Mouse (Mus musculus) ovary, adult 18-20 months (tissue): ENCODE results near the gene Zbtb8b.
A peak's percentile ranks its signal among the peaks of the same experiment; 100 is the strongest.
"Not testable (repeated sequence)": the region's sequence is repeated elsewhere in the genome, so short reads cannot be mapped to it uniquely, and the experiment has no call there.

Source experiments
- DNase-seq: peaks from one replicate; pipeline ENCODE4 v3.0.0; 2022; ENCODE audit warnings: low spot score, mixed read lengths

Gene Zbtb8b

DNA sequence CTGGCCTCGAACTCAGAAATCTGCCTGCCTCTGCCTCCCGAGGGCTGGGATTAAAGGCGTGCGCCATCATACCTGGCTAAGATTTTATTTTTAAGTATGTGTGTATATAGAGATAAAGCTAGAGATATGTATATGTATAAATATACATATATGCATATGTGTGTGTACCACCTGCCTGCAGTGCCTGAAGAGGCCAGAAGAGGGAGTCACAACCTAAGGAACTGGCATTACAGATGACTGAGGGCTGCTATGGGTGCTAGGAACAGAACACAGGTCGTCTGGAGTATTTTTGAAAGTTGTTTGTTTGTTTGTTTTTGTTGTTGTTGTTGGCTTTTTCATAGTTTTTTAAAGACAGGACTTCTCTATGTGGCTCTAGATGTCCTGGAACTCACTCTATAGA, 24.8 kb downstream of the Zbtb8b start:
- no peak for DNase-seq

DNA sequence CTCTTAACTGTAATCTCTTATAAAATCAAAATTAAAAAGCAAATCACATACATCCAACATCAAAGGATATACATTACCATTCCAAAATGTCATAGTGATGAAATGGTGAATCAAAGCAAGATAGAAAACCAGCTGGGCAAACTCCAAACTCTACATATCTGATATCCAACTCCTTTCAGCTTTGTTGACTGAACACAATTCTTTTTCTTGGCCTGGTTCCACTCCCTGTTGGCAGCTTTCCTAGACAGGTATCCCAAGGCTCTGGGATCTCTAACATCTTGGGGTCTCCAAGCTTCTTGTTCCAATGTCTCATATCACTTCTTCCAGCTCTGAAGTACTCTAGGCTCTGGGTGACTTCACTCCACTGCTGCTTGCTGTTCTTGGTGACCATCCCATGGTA, 29.7 kb downstream of the Zbtb8b start:
- DNase-seq = no peak

DNA sequence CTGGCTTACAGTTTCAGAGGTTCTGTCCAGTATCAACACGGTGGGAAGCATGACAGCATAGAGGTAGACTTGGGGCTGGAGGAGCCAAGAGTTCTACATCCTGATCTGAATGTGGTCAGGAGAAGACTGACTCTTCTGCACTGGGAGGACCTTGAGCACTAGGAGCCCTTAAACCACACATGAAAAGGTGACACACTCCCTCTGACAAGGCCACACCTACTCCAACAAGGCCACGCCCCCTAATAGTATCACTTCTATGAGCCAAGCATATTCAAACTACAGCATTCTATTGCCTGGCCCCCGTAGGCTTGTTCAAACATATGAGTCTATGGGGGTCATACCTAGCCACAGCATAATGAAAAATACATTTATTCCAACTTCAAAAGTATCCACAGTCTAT, 30.1 kb downstream of the Zbtb8b start:
- DNase-seq = not testable (repeated sequence)

DNA sequence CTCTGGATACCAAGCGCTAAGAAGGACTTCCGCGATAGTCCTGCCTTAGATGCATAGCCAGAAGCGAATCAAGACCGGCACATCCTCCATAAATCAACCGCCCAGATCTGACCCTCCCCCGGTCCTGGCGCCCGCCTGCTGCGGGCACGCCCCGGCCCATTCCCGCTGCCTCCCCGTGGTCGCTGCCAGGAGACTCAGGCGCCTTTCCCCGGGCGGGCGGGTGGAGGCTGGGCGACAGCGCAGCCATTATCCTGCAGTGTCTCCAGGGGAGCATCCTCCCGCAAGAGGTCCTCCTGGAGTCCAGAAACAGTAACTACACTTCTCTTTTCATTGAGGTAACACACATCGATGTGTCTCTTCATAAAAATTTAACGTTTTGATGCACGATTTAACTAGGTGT, 34.2 kb downstream of the Zbtb8b start:
- DNase-seq = peak; percentile 61

DNA sequence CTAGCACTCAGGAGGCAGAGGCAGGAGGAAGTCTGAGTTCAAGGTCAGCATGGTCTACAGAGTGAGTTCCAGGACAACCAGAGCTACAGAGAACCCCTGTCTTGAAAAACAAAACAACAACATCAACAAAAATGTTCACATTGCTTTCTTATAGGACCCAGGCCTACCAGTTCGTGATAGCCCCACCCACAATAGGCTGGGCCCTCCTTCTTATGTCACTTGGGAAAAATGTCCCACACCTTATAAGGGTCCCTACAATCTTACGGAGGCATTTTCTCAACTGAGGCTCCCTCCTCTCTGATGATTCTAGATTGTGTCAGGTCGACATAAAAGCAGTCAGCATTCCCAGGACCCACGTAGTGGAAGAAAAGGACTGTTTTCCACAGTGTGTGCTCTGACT, 40.8 kb downstream of the Zbtb8b start:
- DNase-seq = no peak

DNA sequence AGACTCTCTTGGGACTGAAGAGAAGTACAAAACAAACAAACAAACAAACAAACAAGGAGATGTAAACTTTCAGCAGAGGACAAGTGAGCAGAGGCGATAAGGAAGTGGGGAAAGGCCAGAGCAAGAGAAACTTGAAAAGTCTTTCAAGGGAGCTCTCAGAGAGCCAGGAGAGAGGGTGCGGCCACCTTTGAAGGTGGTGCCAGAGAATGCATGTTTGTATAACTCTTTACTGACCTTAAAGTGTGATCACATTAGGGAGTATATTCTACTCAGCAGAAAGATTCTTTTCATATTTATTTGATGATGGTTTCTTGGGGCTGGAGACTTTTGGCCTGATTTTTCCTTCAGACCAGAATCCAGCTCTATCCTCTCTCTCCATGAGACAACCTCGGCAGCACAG, 43.7 kb downstream of the Zbtb8b start:
- no peak for DNase-seq

DNA sequence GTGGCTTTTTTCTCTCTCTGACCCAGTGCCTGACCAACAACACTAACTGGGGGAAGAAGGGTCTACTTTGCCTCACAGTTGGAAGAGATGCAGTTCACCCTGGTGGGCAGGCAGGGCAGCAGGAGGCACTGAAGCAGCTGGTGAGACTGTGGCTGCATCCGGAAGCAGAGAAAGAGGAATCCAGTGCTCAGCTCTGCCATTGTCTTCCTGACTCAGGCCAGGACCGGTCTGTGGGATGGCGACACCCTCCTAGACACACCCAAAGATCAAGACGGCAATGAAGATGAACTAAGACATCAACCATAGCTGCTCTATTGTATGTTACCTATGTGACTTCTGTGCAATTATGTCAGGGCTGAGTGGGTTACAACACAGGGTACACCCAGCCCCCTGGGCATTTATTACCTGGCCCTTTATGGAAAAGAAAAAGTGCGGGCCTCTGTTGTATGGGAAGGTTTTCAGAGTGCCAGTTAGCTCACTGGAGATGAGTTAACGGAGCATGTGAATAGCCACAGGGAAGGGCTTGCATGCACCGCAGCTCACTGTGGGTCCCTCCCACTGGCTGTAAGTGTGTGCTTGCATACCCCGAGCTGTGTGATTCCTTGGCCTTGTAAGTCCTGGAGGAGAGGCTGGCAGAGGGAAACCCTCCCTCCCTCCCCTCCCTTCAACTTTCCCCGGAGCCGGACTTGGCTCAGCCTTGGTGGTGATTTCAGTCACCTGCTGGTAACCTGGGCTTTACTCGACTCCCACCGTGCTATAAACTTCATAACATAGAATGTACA, 46.4 kb downstream of the Zbtb8b start:
- no peak for DNase-seq

DNA sequence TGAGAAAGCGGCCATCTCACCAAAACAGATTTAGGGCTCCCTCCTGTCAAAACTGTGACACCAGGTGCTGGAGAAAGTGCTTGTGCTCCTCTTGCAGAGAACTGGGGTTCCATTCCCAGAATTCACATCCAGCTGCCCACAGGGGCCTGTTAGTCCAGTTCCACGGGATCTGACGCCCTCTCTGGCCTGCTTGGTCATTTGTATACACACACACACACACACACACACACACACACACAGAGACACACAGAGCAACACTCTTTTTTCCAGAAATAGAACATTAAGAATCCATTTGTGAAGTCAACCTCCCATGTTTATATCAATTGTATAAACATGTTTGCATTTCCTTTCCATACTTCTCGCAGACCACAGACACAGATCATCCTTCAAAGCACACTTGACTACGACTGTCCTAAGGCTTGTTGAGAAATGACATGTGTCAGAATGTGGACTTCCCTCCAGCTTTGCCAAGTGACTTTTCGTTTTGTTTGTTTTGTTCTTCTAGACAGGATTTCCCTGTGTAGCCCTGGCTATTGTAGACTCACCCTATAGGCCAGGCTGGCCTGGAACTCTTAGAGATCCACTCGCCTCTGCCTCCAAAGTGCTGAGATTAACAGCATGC, 49.6 kb downstream of the Zbtb8b start:
- DNase-seq = no peak

DNA sequence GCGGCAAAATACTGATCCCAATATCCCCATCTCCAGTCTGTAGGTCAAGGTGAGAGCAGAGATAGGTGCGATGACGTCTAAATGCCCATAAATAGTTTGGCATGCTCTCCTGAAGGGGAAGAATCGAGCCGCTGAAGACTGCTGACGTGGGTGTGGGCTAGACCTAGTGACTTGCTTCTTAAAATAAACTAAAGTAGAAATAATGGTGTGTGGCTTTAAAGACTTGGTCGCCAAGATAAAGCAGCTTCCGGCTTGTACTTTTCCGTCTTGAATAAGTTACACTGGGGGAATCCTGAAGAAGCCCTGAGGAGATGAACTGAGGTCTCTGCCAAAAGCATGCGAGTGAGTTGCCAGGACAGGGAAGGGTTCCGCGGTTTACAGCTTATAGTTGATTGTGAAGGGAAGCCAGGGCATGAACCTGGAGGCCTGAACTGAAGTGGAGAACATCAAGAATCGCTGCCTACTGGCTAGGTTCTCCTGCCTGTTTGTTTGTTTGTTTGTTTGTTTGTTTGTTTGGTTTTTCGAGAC, 50.4 kb downstream of the Zbtb8b start:
- no peak for DNase-seq

DNA sequence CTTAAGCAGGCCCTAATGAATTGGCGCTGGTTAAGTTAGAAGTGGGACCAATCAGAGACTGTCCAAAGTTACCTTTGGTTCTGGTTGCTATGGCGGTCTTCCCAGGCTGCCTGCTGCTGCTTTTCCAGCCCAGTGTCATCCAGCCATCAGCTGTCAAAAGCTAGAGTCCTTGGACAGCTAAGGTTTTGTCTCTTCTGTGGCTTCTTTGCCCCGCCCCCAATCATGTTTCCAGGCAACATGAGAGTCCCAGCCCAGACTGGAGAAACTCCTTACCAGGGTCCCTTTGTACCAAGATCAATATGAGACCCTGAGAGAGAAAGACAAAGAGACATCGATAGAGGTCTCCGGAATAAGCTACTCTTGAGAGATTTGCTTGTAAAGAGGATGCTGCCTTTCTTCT, 52.2 kb downstream of the Zbtb8b start:
- DNase-seq = no peak

DNA sequence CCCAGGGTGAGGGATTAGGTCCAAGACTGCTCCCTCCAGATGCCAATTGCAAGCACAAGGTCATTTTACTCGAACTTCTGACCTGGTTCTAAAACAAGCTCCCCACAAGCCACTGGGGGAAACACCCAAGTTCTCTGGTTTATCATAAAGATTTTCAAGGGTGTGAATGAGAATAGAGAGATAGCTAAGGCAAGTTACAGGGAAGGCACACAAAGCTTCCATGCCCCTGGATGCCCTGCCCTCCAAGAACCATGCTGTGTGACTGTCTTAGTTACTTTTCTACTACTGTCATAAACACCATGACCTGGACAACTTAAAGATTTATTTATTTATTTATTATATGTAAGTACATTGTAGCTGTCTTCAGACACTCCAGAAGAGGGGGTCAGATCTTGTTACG, 53.7 kb downstream of the Zbtb8b start:
- no peak for DNase-seq

DNA sequence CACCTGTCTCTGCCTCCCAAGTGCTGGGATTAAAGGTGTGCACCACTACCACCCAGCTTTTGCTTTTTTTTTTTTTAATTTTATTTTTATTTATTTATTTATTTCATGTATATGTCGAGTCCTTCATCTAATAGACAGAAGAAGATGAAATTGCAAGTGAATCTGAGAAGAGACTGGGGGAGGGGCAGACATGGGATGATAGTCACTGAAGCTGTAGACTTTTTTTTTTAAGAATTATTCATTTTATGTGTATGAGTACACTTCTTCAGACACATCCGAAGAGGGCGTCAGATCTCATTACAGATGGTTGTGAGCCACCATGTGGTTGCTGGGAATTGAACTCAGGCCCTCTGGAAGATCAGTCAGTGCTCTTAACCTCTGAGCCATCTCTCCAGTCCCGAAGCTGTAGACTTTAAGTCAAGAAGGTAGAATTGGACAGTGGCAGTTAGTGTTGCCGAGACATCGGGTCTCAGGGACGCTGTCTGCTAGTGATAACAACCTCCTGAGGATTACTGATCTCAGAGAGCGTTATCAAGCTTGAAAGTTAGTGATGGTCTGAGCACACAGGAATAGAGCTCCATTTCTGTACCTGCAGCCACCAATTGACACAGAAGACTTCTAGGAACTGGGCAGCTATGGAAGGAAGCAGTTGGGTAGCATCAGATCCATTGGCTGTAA, 54.2 kb downstream of the Zbtb8b start:
- no peak for DNase-seq

DNA sequence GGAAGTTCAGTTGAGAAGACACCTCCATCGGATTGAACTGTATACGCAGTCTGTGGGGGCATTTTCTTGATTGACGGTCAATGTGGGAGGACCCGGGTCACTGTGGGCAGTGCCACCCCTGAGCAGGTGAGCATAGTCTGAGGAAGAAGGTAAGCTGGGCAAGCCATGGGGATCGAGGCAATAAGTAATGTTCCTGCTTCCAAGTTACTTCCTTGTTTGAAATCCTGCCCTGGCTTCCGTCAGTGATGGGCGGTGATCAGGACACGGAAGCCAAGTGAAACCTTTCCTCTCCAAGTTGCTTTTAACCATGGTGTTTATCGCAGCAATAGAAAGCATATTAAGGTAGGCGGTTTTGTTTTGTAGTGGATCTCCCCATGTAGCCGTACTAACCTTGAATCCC, 55.0 kb downstream of the Zbtb8b start:
- no peak for DNase-seq

DNA sequence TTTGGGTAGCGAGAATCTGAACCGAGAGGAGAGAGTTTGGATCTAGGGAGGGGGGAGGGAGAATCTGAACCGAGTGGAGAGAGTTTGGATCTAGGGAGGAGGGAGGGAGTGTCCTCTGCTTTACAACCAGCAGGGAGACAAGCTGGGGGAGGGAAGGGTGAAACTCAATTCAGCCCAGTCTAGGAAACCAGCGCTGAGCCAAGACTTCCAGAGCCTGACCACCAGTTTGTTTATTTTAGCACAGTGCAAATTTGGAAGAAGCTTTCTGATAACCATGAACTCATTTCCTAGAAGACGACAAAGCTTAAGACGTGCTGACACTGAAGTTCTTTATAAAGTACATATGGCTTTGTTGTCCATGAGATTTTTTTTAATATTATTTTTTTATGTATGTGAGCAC, 56.2 kb downstream of the Zbtb8b start:
- DNase-seq = peak; percentile 24

DNA sequence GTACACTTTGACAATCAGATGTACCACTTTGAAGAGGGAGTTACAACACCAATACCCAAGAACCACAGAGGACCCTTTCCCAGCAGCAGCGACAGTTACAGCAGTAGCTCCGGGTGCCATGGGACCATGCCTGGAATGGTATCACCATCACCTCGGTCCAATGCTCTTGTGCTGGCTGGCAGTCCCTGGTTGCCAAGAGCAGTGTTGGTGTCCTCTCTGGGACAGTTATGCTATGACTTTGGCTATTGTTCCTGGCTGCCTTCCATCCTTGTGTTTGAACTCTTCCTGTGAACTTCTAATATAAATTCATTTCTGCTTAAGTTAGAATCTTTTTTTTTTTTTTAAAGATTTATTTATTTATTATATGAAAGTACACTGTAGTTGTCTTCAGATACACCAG, 57.1 kb downstream of the Zbtb8b start:
- no peak for DNase-seq

DNA sequence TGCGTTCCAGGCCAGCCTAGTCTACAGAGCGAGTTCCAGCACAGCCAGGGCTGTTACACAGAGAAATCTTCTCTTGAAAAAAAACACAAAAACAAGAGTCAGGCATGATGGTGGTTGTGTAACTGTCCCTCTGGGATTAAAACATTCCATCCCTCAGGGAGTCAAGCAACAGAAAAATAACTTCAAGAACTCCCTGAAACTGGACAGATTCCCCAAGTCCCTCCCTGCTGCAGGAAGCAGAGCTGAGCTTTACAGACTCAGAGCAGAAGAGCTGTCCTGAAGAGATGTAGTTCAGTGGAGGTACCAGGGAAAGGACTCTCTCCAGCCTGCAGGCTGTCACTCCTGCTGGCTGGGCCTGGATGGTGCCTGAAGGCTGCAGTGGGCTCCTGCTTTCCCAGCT, 58.2 kb downstream of the Zbtb8b start:
- DNase-seq = no peak

DNA sequence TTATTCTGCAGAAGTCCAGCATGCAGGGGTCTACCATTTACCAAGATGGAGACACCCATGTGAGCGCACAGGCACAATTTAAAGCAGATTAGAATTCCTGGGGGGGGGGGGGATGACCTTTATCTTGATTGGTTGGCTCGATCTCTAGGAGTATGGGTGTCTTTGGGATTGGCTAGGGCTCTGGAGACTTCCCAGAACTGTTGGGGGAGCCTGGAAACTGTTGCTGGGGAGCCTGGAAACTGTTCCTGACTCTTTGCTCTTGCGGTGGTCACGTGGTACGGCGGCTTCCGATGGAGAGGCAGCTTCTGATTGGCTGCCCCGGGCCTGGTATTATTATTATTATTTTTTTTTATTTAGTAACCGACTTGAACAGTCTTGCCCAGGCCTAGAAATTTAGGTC, 58.6 kb downstream of the Zbtb8b start:
- no peak for DNase-seq

DNA sequence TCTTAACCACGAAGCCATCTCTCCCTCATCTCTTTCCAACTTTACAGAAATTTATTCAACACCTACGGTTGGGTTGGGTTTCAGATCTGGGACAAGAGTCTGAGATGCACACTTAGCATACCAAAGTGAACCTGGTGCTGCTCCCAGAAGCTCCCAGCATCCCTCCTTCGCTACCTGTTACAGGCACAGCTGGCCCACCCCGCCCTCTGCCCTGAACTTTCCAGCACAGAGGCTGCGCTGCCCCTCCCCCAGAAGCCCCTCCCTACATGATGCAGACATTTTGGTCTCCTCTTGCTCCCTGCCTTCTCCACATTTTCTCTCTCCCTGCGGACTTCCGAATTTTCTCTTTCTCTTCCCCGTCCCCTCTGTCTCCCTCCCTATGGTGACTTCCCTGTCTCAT, 59.5 kb downstream of the Zbtb8b start:
- DNase-seq = no peak

DNA sequence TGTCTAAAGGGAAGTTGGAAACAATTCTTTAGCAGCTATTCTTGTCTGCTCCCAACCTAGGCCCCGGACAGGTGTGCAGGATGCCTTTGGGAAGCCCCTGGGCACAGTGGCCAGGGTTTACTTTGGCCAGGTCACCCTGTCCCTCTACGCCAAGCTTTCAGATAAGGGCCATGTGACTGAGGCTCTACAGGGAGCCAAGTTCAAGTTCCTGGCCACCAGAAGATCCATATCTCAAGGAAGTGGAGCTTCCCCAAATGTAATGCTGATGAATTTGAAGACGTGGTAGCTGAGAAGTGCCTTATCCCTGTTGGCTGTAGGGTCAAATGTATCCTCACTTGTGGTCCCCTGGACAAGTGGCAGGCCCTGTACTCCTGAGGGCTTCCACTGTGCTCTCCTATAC, 60.8 kb downstream of the Zbtb8b start:
- DNase-seq = no peak

DNA sequence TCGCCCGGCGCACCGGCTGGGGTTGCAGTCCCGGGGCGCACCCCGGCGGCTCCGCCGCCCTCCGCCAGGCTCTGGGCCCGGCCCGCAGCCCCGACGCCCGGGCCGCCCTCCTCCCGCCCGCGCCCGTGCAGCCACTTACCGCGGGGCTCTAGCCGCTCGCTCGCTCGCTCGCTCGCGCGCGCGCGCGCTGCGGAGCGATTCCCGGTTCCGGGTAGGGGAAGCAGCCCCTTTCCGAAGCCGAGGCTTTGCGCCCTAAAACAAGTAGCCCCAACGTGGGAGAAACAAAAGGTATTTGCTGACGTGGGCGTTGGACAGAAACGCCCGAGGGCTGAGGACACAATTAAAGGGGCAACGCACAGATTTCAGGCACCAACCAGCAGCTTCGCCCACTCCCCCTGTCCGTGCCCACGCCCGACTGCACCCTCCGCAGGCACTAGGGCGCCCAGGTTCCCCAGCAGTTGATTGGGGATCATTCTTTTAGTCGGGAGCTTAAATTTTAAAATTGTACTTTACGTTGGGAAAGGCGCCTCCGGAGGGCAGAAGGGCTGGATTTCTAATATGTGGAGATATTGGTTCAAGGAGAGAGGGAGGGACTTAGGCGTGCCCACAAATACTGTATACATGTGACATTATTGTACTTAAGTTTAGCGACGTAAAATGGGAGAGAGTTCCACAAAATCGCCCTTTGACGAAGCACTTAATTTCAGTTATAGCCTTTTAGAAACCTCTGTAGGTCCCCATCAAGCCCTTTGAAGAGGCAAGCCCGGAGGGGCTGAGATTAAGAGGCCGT, 62.9 kb downstream of the Zbtb8b start, which contains the start of gene Zbtb8a:
Gene Zbtb8a, minus strand, starts transcription at position 516 of the 790 bp plus-strand sequence.
- no peak for DNase-seq

DNA sequence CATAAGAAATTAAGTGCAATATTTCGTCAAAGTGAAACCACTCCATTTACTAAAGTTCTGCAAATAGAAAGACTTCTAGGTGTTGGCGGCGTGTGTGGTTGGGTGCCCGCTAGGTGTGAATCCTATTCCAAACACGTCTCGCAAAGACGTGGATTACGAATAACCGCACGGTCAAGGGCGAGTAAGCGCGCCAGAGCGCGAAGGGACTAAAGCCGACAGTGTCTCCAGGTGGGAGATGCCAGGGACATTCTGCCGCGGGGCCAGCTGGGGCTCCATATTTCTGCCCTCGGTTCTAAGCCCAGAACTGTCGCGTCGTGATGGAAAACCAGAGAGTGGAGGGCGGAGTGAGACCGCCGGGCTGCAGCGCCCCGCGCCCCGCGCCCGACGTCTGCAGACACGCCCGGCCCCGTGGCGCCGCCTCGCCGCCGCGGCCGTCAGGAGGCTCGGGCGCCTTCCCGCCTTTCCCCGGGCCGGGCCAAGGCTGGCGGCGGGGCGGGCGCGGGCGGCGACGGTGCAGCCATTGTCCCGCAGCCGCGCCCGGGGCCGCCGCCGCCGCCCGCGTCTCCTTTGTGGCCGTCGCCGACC, 63.6 kb downstream of the Zbtb8b start:
- DNase-seq = no peak

DNA sequence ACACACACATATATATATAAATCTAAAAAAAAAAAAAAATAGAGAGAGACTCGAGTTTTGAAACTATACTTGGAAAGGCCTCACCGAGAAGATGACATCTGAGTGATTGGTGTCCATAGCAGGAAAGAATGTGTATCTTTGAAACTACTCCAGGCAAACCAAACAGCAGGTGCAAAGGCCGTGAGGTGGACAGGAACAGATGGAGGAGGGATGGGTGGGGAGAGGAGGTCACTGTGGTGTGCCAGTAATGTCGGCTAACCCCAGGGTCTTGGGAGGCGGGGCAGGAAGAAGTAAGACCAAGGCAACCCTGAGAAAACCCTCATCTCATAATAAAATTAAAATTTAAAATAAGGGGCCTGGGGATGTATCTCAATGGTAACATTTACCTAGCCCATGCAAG, 64.8 kb downstream of the Zbtb8b start:
- DNase-seq = no peak
